In the genomic region with DNA sequence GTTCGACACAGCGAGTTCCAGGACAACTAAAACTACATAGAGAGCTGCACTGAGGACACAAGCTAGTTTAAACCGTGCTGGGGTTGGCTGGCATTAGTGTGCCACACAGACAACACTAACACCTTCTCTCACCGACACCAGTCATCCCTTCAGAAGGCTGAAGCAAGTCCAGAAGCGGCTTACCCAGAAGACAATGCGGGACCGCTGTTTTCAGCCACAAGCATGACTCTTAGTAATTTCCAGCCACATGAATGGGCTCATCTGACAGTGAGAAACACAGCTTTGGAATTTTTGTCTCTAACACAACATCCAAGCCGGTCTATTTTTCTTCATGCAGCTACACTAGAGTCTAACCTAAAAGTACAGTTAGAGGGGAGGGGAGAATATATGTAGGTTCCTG, we compare ENCODE assay signal across 20 mouse cellular contexts. TPM values are rescaled to one million over a fixed set of nuclear protein-coding genes. Genes with fewer than 3 reads are reported as not detected.
DNase-seq lines count a peak whose midpoint lies in the region; TF ChIP-seq lines count a peak whose summit lies in the region.
"Had no signal": no experiment of that assay in that cellular context is flagged by ENCODE, and none has a peak within 500 bp of the region (broad histone marks: within the 10 kb centered on the region; RNA-seq: fewer than 3 reads in every experiment).

No protein-coding gene starts in this region.

- H3K27me3 ChIP-seq in heart, adult 2 months (ENCODE audit: control insufficient read depth, insufficient read depth, low read length): no peaks in the 10 kb centered on the region
- H3K27me3 ChIP-seq in MEL (ENCODE audit: control insufficient read depth in 1 of 2, insufficient read depth in 2 of 2, low read length in 2 of 2) (no peaks in the 10 kb centered on the region), myocyte (ENCODE audit: control insufficient read depth, insufficient read depth, insufficient read length) (no peaks in the 10 kb centered on the region)
- H3K27me3 ChIP-seq: embryonic facial prominence, embryonic 13.5 days; embryonic facial prominence, embryonic 15.5 days; forebrain, embryonic 12.5 days had no signal

- H3K79me2 ChIP-seq in heart, adult 2 months (replicated peaks; ENCODE audit: control insufficient read depth, insufficient read depth, low read length): peaks cover 18% of the 10 kb centered on the region
- H3K79me2 ChIP-seq in MEL (ENCODE audit: control insufficient read depth, insufficient read depth, low read length, poor library complexity) (peaks cover 3% of the 10 kb centered on the region; the same call in 1 of the 2 replicates), myocyte (ENCODE audit: control insufficient read depth, insufficient read depth) (peaks cover 81% of the 10 kb centered on the region)

- H3K27ac ChIP-seq in heart, adult 2 months: no peak overlapping the region
- no peak overlapping the region for H3K27ac ChIP-seq in MEL (ENCODE audit: control insufficient read depth, low read depth, low read length)
- H3K27ac ChIP-seq: embryonic facial prominence, embryonic 13.5 days; embryonic facial prominence, embryonic 15.5 days; forebrain, embryonic 10.5 days; forebrain, embryonic 12.5 days had no signal

- no peak overlapping the region for H3K9ac ChIP-seq in heart, adult 2 months (ENCODE audit: low read depth, low read length)
- no peak overlapping the region for H3K9ac ChIP-seq in MEL (ENCODE audit: control insufficient read depth, low read depth, low read length, poor library complexity, severe bottlenecking)
- H3K9ac ChIP-seq: embryonic facial prominence, embryonic 13.5 days; embryonic facial prominence, embryonic 15.5 days; forebrain, embryonic 12.5 days had no signal

- no peak for TF ChIP-seq POLR2A in heart, adult 2 months (IDR thresholded peaks at IDR 0.05; ENCODE audit: insufficient read depth, low read depth, low read length)
- TF ChIP-seq POLR2A in MEL (IDR thresholded peaks at IDR 0.05; ENCODE audit: control insufficient read depth in 1 of 2, insufficient read depth in 1 of 2, low read depth in 1 of 2, low read length in 2 of 2, poor library complexity in 1 of 2) (no peak), myocyte (IDR thresholded peaks at IDR 0.05; ENCODE audit: insufficient read length, low read depth) (no peak)

- peak overlapping the region; percentile 42 for H3K4me2 ChIP-seq in myocyte (ENCODE audit: low read depth)
- H3K4me2 ChIP-seq: embryonic facial prominence, embryonic 13.5 days; embryonic facial prominence, embryonic 15.5 days; forebrain, embryonic 12.5 days had no signal

- no peak for TF ChIP-seq CTCF in heart, adult 2 months (IDR thresholded peaks at IDR 0.05)
- no peak for TF ChIP-seq CTCF in MEL (IDR thresholded peaks at IDR 0.05 in 2 of 3, conservative IDR thresholded peaks at IDR 0.05 in 1 of 3; ENCODE audit: control insufficient read depth in 1 of 3, insufficient read depth in 1 of 3, low read depth in 2 of 3, low read length in 3 of 3, poor library complexity in 1 of 3, severe bottlenecking in 1 of 3)

- no peak overlapping the region for H3K4me3 ChIP-seq in heart, adult 2 months
- H3K4me3 ChIP-seq in MEL (ENCODE audit: control insufficient read depth in 1 of 2, insufficient read depth in 1 of 2, low read depth in 2 of 2, low read length in 2 of 2): no peak overlapping the region
- no peak overlapping the region for H3K4me3 ChIP-seq in myocyte
- H3K4me3 ChIP-seq: embryonic facial prominence, embryonic 13.5 days; embryonic facial prominence, embryonic 15.5 days; erythroblast, embryonic 14.5 days; forebrain, embryonic 10.5 days; forebrain, embryonic 12.5 days had no signal

- H3ac ChIP-seq in myocyte (ENCODE audit: control insufficient read depth, insufficient read length): no peak overlapping the region

- peaks cover 23% of the 10 kb centered on the region for H3K4me1 ChIP-seq in heart, adult 2 months (ENCODE audit: control insufficient read depth, insufficient read depth, low read length)
- peaks cover 0 to 3% of the 10 kb centered on the region in 2 experiments; a peak in 2 of 4 replicates for H3K4me1 ChIP-seq in MEL (ENCODE audit: control insufficient read depth in 1 of 2, insufficient read depth in 2 of 2, low read length in 2 of 2)

- peaks cover 17% of the 10 kb centered on the region for H3K36me3 ChIP-seq in heart, adult 2 months (ENCODE audit: control insufficient read depth, insufficient read depth, low read length)
- H3K36me3 ChIP-seq in MEL (ENCODE audit: control insufficient read depth in 1 of 2, insufficient read depth in 2 of 2, low read length in 2 of 2): peaks cover 0 to 2% of the 10 kb centered on the region in 2 experiments; a peak in 2 of 4 replicates
- H3K36me3 ChIP-seq in myocyte (ENCODE audit: control insufficient read depth, insufficient read depth): peaks cover 4% of the 10 kb centered on the region
- H3K36me3 ChIP-seq: embryonic facial prominence, embryonic 15.5 days; forebrain, embryonic 12.5 days had no signal

- no peaks in the 10 kb centered on the region for H3K9me3 ChIP-seq in MEL (replicated peaks; ENCODE audit: insufficient read depth, low read length)
- H3K9me3 ChIP-seq: embryonic facial prominence, embryonic 13.5 days; embryonic facial prominence, embryonic 15.5 days; forebrain, embryonic 10.5 days; forebrain, embryonic 12.5 days had no signal

- WGBS in heart, adult 2 months: 72% methylated on average over 8 of the region's 8 CpGs

- TF ChIP-seq RAD21 in MEL (IDR thresholded peaks at IDR 0.05; ENCODE audit: low read depth, low read length): no peak

- intact Hi-C loops in heart, adult 2 months (cut with DNase I): no loop called here

- peak; percentile 84 for DNase-seq in heart, adult 11 months
- DNase-seq in heart, adult 2 months: no peak
- DNase-seq in MEL (ENCODE audit: low read depth, low spot score) (no peak), adipocyte (ENCODE audit: low spot score) (no peak)
- peak; percentile 65 for DNase-seq in Muller cell, postnatal 12 days (ENCODE audit: inconsistent ontology term)
- DNase-seq in embryo, embryonic 11 days: no peak
- DNase-seq: adrenal gland, adult 8-10 months; adrenal gland, postnatal 14 days; adrenal gland, postnatal 36 days; cerebellum, adult 11 months; cerebellum, adult 18-20 months; cerebellum, adult 9-10 months; cerebellum, postnatal 10 days; cerebellum, postnatal 25 days had no signal

- no peak for TF ChIP-seq EP300 in heart, adult 2 months (IDR thresholded peaks at IDR 0.05; ENCODE audit: insufficient read depth, low read depth, low read length)
- no peak for TF ChIP-seq EP300 in MEL (IDR thresholded peaks at IDR 0.05; ENCODE audit: low read depth in 1 of 2, low read length in 2 of 2)

TF ChIP-seq in MEL, 35 proteins besides CTCF, POLR2A, EP300 and RAD21:
- TF ChIP-seq MAFK (IDR thresholded peaks at IDR 0.05; ENCODE audit: borderline replicate concordance, low read depth, low read length) (no peak), SIN3A (IDR thresholded peaks at IDR 0.05; ENCODE audit: low read length) (0 out of 2 replicates have a peak, but pooled peaks have one; percentile 22)

TF ChIP-seq in myocyte, 11 proteins besides CTCF, POLR2A, EP300 and RAD21:
- TF ChIP-seq MYOD1 (IDR thresholded peaks at IDR 0.05; ENCODE audit: control insufficient read depth in 1 of 3, insufficient read length in 2 of 3, low read depth in 2 of 3): no peak
- TF ChIP-seq TCF3 (IDR thresholded peaks at IDR 0.05; ENCODE audit: insufficient read length, low read depth): no peak
- TF ChIP-seq TCF12 (IDR thresholded peaks at IDR 0.05; ENCODE audit: insufficient read depth, poor library complexity, severe bottlenecking): no peak
- no peak for TF ChIP-seq MYOG (IDR thresholded peaks at IDR 0.05; ENCODE audit: control insufficient read depth in 1 of 3, insufficient read depth in 1 of 3, insufficient read length in 2 of 3, low read depth in 2 of 3)
- no peak for TF ChIP-seq MAX (IDR thresholded peaks at IDR 0.05; ENCODE audit: low read depth)
- no peak for TF ChIP-seq USF1 (IDR thresholded peaks at IDR 0.05; ENCODE audit: low read depth)
- TF ChIP-seq SRF (IDR thresholded peaks at IDR 0.05; ENCODE audit: control insufficient read depth, insufficient read length, low read depth): no peak
- TF ChIP-seq CEBPB (IDR thresholded peaks at IDR 0.05; ENCODE audit: insufficient read depth, poor library complexity, severe bottlenecking): no peak
- no peak for TF ChIP-seq E2F4 (IDR thresholded peaks at IDR 0.05; ENCODE audit: insufficient read depth)
- TF ChIP-seq REST (IDR thresholded peaks at IDR 0.05; ENCODE audit: insufficient read depth, insufficient read length): no peak
- no peak for TF ChIP-seq POLR2AphosphoS2 (IDR thresholded peaks at IDR 0.05; ENCODE audit: insufficient read length, low read depth)

RNA-seq across cellular contexts. Expression of a gene that starts 16.4 kb away (rescaled TPM):
- 10 to 100 TPM; 31.7 to 36.2 TPM for total RNA-seq in heart, adult 2 months (2021)
- polyA plus RNA-seq in heart, adult 2 months (2012; rRNA removed): 10.6 and 15.4 TPM in 2 replicates
- total RNA-seq in MEL (2012; rRNA removed): 4.2 and 4.3 TPM in 2 replicates
- 1 to 10 TPM in 1 of 2 experiments, not detected in 1; 4.6 TPM for polyA plus RNA-seq in MEL (2012; ENCODE audit: insufficient read depth in 1 of 2, insufficient read length in 2 of 2, low read depth in 1 of 2, low replicate concordance in 2 of 2, missing spikeins in 1 of 2)
- 5.8 TPM for polyA plus RNA-seq in myocyte (2012; fragmentation: generic; extraction: Trizol)

Comparison
In these comparisons a context has a peak if more than half of its experiments do, and no peak if none do; other contexts are left out.
1. DNase-seq: peak in heart, adult 11 months (single experiment) and Muller cell, postnatal 12 days (single experiment); none in heart, adult 2 months (0 of 2), MEL (single experiment), adipocyte (single experiment) and embryo, embryonic 11 days (single experiment).